ENCODE assay signal across 15 mouse cellular contexts in the genomic region with DNA sequence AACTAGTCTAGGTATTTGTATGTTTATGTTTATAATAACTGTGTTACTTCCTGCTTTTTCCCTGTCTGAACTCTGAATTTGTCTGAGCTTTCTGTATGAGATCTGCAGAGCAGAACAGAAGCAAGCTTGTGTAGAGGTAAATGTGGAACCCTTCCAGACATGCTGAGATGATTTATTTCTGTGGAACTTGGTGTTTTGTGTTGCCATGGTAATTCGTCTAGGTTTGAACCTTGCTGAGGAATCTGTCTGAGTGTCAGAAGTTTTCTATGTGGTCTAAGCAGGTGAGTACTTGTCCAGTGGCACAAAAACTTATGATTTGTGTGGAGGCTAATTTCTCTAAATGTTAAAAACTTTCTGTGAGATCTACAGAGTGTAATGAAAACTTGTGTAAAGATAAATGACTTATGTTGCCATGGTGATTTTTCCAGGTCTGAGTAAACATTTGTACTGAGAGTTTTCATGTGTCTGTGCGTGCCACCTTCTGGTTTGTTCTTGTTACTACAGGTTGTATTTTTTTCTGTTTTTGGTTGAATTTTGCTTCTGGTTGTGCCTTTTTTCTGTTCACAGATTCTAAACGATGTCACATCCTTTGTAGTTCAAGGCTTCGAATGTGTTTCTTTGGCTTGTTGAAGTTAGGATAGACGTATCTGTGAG. TPM values are rescaled to one million over a fixed set of nuclear protein-coding genes. Genes with fewer than 3 reads are reported as not detected.
DNase-seq lines count a peak whose midpoint lies in the region; ATAC-seq and TF ChIP-seq lines count a peak whose summit lies in the region.
"Had no signal": no experiment of that assay in that cellular context is flagged by ENCODE, and none has a peak within 500 bp of the region (broad histone marks: within the 10 kb centered on the region; RNA-seq: fewer than 3 reads in every experiment).

No protein-coding gene starts in this region.

- no peaks in the 10 kb centered on the region for H3K4me1 ChIP-seq in kidney, postnatal 0 days (replicated peaks; ENCODE audit: insufficient read depth, low read length)

- no peak overlapping the region for H3K27ac ChIP-seq in kidney, postnatal 0 days
- H3K27ac ChIP-seq: macrophage had no signal

- TF ChIP-seq CTCF in kidney, postnatal 0 days (IDR thresholded peaks at IDR 0.05; ENCODE audit: low read depth) = 0 out of 2 replicates have a peak, but pooled peaks have one; percentile 16
- TF ChIP-seq CTCF in Patski (IDR thresholded peaks at IDR 0.05) = peak; percentile 23

- no peak overlapping the region for H3K4me2 ChIP-seq in kidney, postnatal 0 days (ENCODE audit: low read length)

- H3K4me3 ChIP-seq in kidney, postnatal 0 days (replicated peaks; ENCODE audit: low read depth, low read length) = no peak overlapping the region

- CTCF ChIA-PET in Patski (lab: Charles Lee) = no interaction called here

- H3K9me3 ChIP-seq in kidney, postnatal 0 days (replicated peaks; ENCODE audit: low read length) = no peaks in the 10 kb centered on the region

- WGBS in kidney, postnatal 0 days = 77% methylated on average over 5 of the region's 5 CpGs

- DNase-seq in kidney, postnatal 0 days (ENCODE audit: low spot score) = peak; percentile 8
- no peak for DNase-seq in kidney, postnatal 10 days
- DNase-seq in right cerebral cortex, adult 18-20 months = peak; percentile 3
- no peak for DNase-seq in right cerebral cortex, postnatal 4 days
- DNase-seq in Patski (ENCODE audit: low read depth, low spot score) = peak; percentile 48
- peak; percentile 27 for DNase-seq in mesoderm, embryonic 11.5 days (ENCODE audit: low read depth, low spot score)
- DNase-seq in thymus, postnatal 10 days (ENCODE audit: low spot score in 2 of 2) = no peak
- no peak for DNase-seq in cerebellum, adult 8-10 months

- POLR2A ChIA-PET in Patski (lab: Charles Lee) = no interaction called here

- no peak for ATAC-seq in kidney, postnatal 0 days (replicated peaks; ENCODE audit: low FRiP score, low read depth)
- no peak for ATAC-seq in Patski
- ATAC-seq: hindbrain, embryonic 16.5 days had no signal

- H3K27me3 ChIP-seq in kidney, postnatal 0 days (ENCODE audit: insufficient read depth, low read length) = no peaks in the 10 kb centered on the region
- H3K27me3 ChIP-seq in Patski = peaks cover 9% of the 10 kb centered on the region

- H3K36me3 ChIP-seq in kidney, postnatal 0 days (ENCODE audit: insufficient read depth, low read length) = no peaks in the 10 kb centered on the region

- H3K9ac ChIP-seq in kidney, postnatal 0 days (ENCODE audit: low read depth, low read length) = no peak overlapping the region

- in situ Hi-C loops in Patski (cut with MboI; ENCODE audit: low pct_unique_long_range_greater_than_20kb) = no loop called here

RNA-seq across cellular contexts. Expression of gene Serpinb6e, which starts 21.6 kb away (rescaled TPM):
- not detected in 2 replicates for polyA plus RNA-seq in kidney, postnatal 0 days (2015; fragmentation: Nextera tagmentation; extraction: Ambion mirVana)
- polyA plus RNA-seq in Patski (2021) = not detected
- polyA plus RNA-seq: heart, postnatal 0 days; hindbrain, embryonic 16.5 days; kidney, embryonic 16.5 days; liver, embryonic 16.5 days; macrophage; small intestine, adult 2 months; stomach, embryonic 16.5 days had no signal

Comparison
In these comparisons a context has a peak if more than half of its experiments do, and no peak if none do; other contexts are left out.
1. DNase-seq: peak in kidney, postnatal 0 days (single experiment), right cerebral cortex, adult 18-20 months (single experiment), Patski (single experiment) and mesoderm, embryonic 11.5 days (single experiment); none in kidney, postnatal 10 days (single experiment), right cerebral cortex, postnatal 4 days (single experiment), thymus, postnatal 10 days (0 of 2) and cerebellum, adult 8-10 months (single experiment).